Mouse (Mus musculus) liver, embryonic 14.5 days (tissue): ENCODE measurements around the gene Aldh3b1.

ENCODE experiments used
- CTCF ChIP-seq: IDR thresholded peaks from 2 replicates; pipeline ENCODE4 v1.5.1; 2016; ENCODE audit warnings: antibody characterized with exemption, low read depth, control low read depth
- EP300 ChIP-seq: IDR thresholded peaks from 2 replicates; pipeline ENCODE4 v1.6.1; 2016; ENCODE audit warnings: antibody characterized with exemption, low read depth

DNA sequence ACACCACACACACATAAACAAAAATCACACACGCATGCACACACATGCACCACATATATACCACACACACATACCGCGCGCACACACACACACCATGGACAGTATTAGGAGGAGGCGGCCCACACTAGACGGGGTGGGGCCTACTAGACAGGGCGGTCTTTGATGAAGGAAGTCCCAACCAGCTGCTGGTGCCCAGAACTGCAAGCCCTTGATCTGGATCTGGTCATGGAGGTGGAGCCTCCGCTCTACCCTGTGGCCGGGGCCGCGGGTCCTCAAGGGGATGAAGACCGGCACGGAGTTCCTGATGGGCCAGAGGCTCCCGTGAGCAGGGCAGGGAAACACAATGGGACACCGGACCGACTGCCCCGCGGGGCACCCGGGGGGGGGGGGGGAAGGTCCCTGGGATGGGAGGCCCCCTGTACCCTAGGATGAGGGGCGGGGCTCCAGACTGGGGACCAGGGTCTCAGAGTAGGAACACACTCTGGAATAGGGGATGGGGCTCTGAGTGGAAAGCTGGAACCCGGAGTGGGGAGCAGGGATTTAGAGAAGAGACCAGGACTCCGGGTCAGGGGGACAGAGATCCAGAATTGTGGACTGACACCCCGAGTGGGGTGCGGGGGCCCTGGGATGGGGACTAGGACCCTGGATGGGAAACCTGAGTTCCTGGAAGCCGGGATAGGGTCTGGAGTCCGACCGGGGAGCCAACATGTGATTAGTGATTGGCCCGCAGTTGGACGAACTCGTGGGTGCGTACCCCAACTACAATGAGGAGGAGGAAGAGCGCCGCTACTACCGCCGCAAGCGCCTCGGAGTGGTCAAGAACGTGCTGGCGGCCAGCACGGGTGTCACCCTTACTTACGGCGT, 5.7 kb upstream of the Aldh3b1 start, which contains the start of gene Unc93b1:
- TF ChIP-seq CTCF (no peak), EP300 (no peak)
